Mouse (Mus musculus): ENCODE measurements around the gene Tnpo3.
A peak's percentile ranks its signal among the peaks of the same experiment; 100 is the strongest.

Gene Tnpo3

GRCm38 (mm10) chr6:29609111-29610019 is at the start of gene Tnpo3:
Tnpo3 (minus strand) TSS chr6:29609887.
- DNase-seq (ENCODE audit: low spot score): peak; percentile 96

GRCm38 (mm10) chr6:29658626-29659475 is 49.2 kb upstream of the Tnpo3 start:
- DNase-seq (ENCODE audit: low spot score): no peak

- DNase-seq (ENCODE audit: low spot score): no peak
Measured at GRCm38 (mm10) chr6:29653271-29653670, 43.6 kb upstream of the Tnpo3 start.

- DNase-seq (ENCODE audit: low spot score): no peak
Measured at GRCm38 (mm10) chr6:29650170-29650549, 40.5 kb upstream of the Tnpo3 start.

- DNase-seq (ENCODE audit: low spot score): peak; percentile 84
Measured at GRCm38 (mm10) chr6:29649494-29650169, 39.9 kb upstream of the Tnpo3 start.

- DNase-seq (ENCODE audit: low spot score): no peak
Measured at GRCm38 (mm10) chr6:29641816-29642215, 32.1 kb upstream of the Tnpo3 start.

- DNase-seq (ENCODE audit: low spot score): no peak
Measured at GRCm38 (mm10) chr6:29639580-29640419, 30.1 kb upstream of the Tnpo3 start.

- no peak for DNase-seq (ENCODE audit: low spot score)
Measured at GRCm38 (mm10) chr6:29638844-29639460, 29.3 kb upstream of the Tnpo3 start.

GRCm38 (mm10) chr6:29637397-29638373 is 28.0 kb upstream of the Tnpo3 start:
- no peak for DNase-seq (ENCODE audit: low spot score)

- no peak for DNase-seq (ENCODE audit: low spot score)
Measured at GRCm38 (mm10) chr6:29636322-29637092, 26.8 kb upstream of the Tnpo3 start.

- no peak for DNase-seq (ENCODE audit: low spot score)
Measured at GRCm38 (mm10) chr6:29634537-29634936, 24.9 kb upstream of the Tnpo3 start.

- DNase-seq (ENCODE audit: low spot score): no peak
Measured at GRCm38 (mm10) chr6:29632552-29633292, 23.0 kb upstream of the Tnpo3 start.

GRCm38 (mm10) chr6:29631751-29632551 is 22.3 kb upstream of the Tnpo3 start:
- DNase-seq (ENCODE audit: low spot score): no peak

GRCm38 (mm10) chr6:29630216-29630615 is 20.5 kb upstream of the Tnpo3 start:
- DNase-seq (ENCODE audit: low spot score): no peak

GRCm38 (mm10) chr6:29627756-29628155 is 18.1 kb upstream of the Tnpo3 start:
- DNase-seq (ENCODE audit: low spot score): no peak

- no peak for DNase-seq (ENCODE audit: low spot score)
Measured at GRCm38 (mm10) chr6:29623857-29624256, 14.2 kb upstream of the Tnpo3 start.

GRCm38 (mm10) chr6:29622273-29622672 is 12.6 kb upstream of the Tnpo3 start:
- no peak for DNase-seq (ENCODE audit: low spot score)

Data from lung, postnatal 25 days (tissue).